In genomic region chr1:158227239-158227638, GRCm38 (mm10) we compare ENCODE assay signal across 19 mouse cellular contexts.
DNase-seq lines count a peak whose midpoint lies in the region; ATAC-seq and TF ChIP-seq lines count a peak whose summit lies in the region.
"Had no signal": no experiment of that assay in that cellular context is flagged by ENCODE, and none has a peak within 500 bp of the region (broad histone marks: within the 10 kb centered on the region; RNA-seq: fewer than 3 reads in every experiment).

No protein-coding gene starts in this region.

- peaks cover 25% of the 10 kb centered on the region for H3K4me1 ChIP-seq in hindbrain, embryonic 10.5 days (replicated peaks)
- H3K4me1 ChIP-seq in hindbrain, embryonic 11.5 days (replicated peaks; ENCODE audit: control insufficient read depth, insufficient read depth, low read length): no peaks in the 10 kb centered on the region
- no peaks in the 10 kb centered on the region for H3K4me1 ChIP-seq in neural tube, embryonic 12.5 days
- H3K4me1 ChIP-seq in limb, embryonic 14.5 days (ENCODE audit: control insufficient read depth, insufficient read depth, low read length): no peaks in the 10 kb centered on the region

- H3K9ac ChIP-seq in hindbrain, embryonic 11.5 days (ENCODE audit: low read depth, low read length): no peak overlapping the region
- no peak overlapping the region for H3K9ac ChIP-seq in neural tube, embryonic 12.5 days
- H3K9ac ChIP-seq in limb, embryonic 14.5 days (ENCODE audit: low read depth, low read length, severe bottlenecking): no peak overlapping the region
- H3K9ac ChIP-seq: embryonic facial prominence, embryonic 12.5 days; limb, embryonic 15.5 days; midbrain, embryonic 12.5 days had no signal

- no peak for DNase-seq in hindbrain, embryonic 10.5 days (ENCODE audit: low spot score)
- no peak for DNase-seq in hindbrain, embryonic 11.5 days (ENCODE audit: low spot score)
- DNase-seq in neural tube, embryonic 10.5 days (ENCODE audit: extremely low spot score, low spot score): no peak
- DNase-seq in limb, embryonic 14.5 days (ENCODE audit: low spot score): no peak
- no peak for DNase-seq in adrenal gland, adult 18-20 months (ENCODE audit: low spot score in 2 of 2)
- no peak for DNase-seq in frontal cortex, postnatal 36 days (ENCODE audit: low spot score in 2 of 2)
- DNase-seq: adrenal gland, adult 8-10 months; cerebellum, adult 18-20 months; gastrocnemius, postnatal 10 days; kidney, adult 18-20 months; kidney, postnatal 14 days; lung, postnatal 14 days; right cerebral cortex, postnatal 14 days had no signal

- peak overlapping the region; percentile 62 for H3K27ac ChIP-seq in hindbrain, embryonic 10.5 days
- no peak overlapping the region for H3K27ac ChIP-seq in hindbrain, embryonic 11.5 days (ENCODE audit: low read depth, low read length)
- H3K27ac ChIP-seq in neural tube, embryonic 12.5 days: no peak overlapping the region
- no peak overlapping the region for H3K27ac ChIP-seq in limb, embryonic 14.5 days (replicated peaks; ENCODE audit: low read depth, low read length)
- H3K27ac ChIP-seq: embryonic facial prominence, embryonic 12.5 days; left cerebral cortex, adult 2 months; limb, embryonic 15.5 days had no signal

- no peak overlapping the region for H3K4me3 ChIP-seq in hindbrain, embryonic 10.5 days
- H3K4me3 ChIP-seq in hindbrain, embryonic 11.5 days (ENCODE audit: low read depth, low read length): no peak overlapping the region
- H3K4me3 ChIP-seq in neural tube, embryonic 12.5 days: no peak overlapping the region
- no peak overlapping the region for H3K4me3 ChIP-seq in limb, embryonic 14.5 days (replicated peaks; ENCODE audit: low read length)
- H3K4me3 ChIP-seq: embryonic facial prominence, embryonic 12.5 days; left cerebral cortex, adult 2 months; limb, embryonic 15.5 days; midbrain, embryonic 12.5 days had no signal

- H3K4me2 ChIP-seq in hindbrain, embryonic 11.5 days (replicated peaks; ENCODE audit: low read depth, low read length): no peak overlapping the region
- H3K4me2 ChIP-seq in neural tube, embryonic 12.5 days (replicated peaks): no peak overlapping the region
- H3K4me2 ChIP-seq in limb, embryonic 14.5 days (replicated peaks; ENCODE audit: low read depth, low read length, severe bottlenecking): no peak overlapping the region
- H3K4me2 ChIP-seq: embryonic facial prominence, embryonic 12.5 days; limb, embryonic 15.5 days; midbrain, embryonic 12.5 days had no signal

- TF ChIP-seq POLR2A in limb, embryonic 14.5 days (IDR thresholded peaks at IDR 0.05; ENCODE audit: borderline replicate concordance, extremely low read depth, insufficient read depth, insufficient read length): no peak

- peaks cover 18% of the 10 kb centered on the region for H3K27me3 ChIP-seq in hindbrain, embryonic 10.5 days (ENCODE audit: insufficient read depth, poor library complexity, severe bottlenecking)
- no peaks in the 10 kb centered on the region for H3K27me3 ChIP-seq in hindbrain, embryonic 11.5 days (ENCODE audit: control insufficient read depth, insufficient read depth, low read length)
- H3K27me3 ChIP-seq in neural tube, embryonic 12.5 days (replicated peaks): no peaks in the 10 kb centered on the region
- H3K27me3 ChIP-seq in limb, embryonic 14.5 days (ENCODE audit: control insufficient read depth, insufficient read depth, low read length): no peaks in the 10 kb centered on the region
- H3K27me3 ChIP-seq: embryonic facial prominence, embryonic 12.5 days; limb, embryonic 15.5 days; midbrain, embryonic 12.5 days had no signal

- WGBS in hindbrain, embryonic 10.5 days: 71% methylated on average over 2 of the region's 2 CpGs
- WGBS in hindbrain, embryonic 11.5 days: 75% methylated on average over 2 of the region's 2 CpGs
- WGBS in neural tube, embryonic 12.5 days: 82% methylated on average over 2 of the region's 2 CpGs
- WGBS in limb, embryonic 14.5 days: 41% methylated on average over 2 of the region's 2 CpGs

- no peaks in the 10 kb centered on the region for H3K36me3 ChIP-seq in hindbrain, embryonic 10.5 days
- no peaks in the 10 kb centered on the region for H3K36me3 ChIP-seq in hindbrain, embryonic 11.5 days (ENCODE audit: control insufficient read depth, insufficient read depth, low read length)
- no peaks in the 10 kb centered on the region for H3K36me3 ChIP-seq in neural tube, embryonic 12.5 days
- H3K36me3 ChIP-seq in limb, embryonic 14.5 days (ENCODE audit: control insufficient read depth, insufficient read depth, low read length): no peaks in the 10 kb centered on the region
- H3K36me3 ChIP-seq: embryonic facial prominence, embryonic 12.5 days; limb, embryonic 15.5 days; midbrain, embryonic 12.5 days had no signal

- H3K9me3 ChIP-seq in hindbrain, embryonic 10.5 days: no peaks in the 10 kb centered on the region
- H3K9me3 ChIP-seq in hindbrain, embryonic 11.5 days (ENCODE audit: control insufficient read depth, low read length): no peaks in the 10 kb centered on the region
- no peaks in the 10 kb centered on the region for H3K9me3 ChIP-seq in neural tube, embryonic 12.5 days
- H3K9me3 ChIP-seq in limb, embryonic 14.5 days (ENCODE audit: control insufficient read depth, low read length): no peaks in the 10 kb centered on the region
- H3K9me3 ChIP-seq: embryonic facial prominence, embryonic 12.5 days; limb, embryonic 15.5 days; midbrain, embryonic 12.5 days had no signal

- ATAC-seq in hindbrain, embryonic 11.5 days (ENCODE audit: low FRiP score): no peak
- 0 out of 2 replicates have a peak, but pooled peaks have one; percentile 17 for ATAC-seq in neural tube, embryonic 12.5 days (ENCODE audit: low FRiP score, low read depth)
- 0 out of 2 replicates have a peak, but pooled peaks have one; percentile 34 for ATAC-seq in limb, embryonic 14.5 days (ENCODE audit: low FRiP score, low read depth)
- ATAC-seq: CD4-positive, CD25-positive, alpha-beta regulatory T cell, adult 4 months had no signal
